Mouse (Mus musculus) liver, postnatal 0 days (tissue): ENCODE data around the gene Amn. TPM values are rescaled to one million over a fixed set of nuclear protein-coding genes. Genes with fewer than 3 reads are reported as not detected.
A peak's percentile ranks its signal among the peaks of the same experiment; 100 is the strongest.

ENCODE experiments used
- ATAC-seq: fragments of 200-750 bp; cut with Nextera tagmentation; 2 replicates; pipeline ENCODE4 v1.8.0; 2017; ENCODE audit warnings: mild to moderate bottlenecking, moderate library complexity
- DNase-seq: peaks from one replicate; pipeline ENCODE4 v3.0.0-alpha.2; 2016
- H3K27ac ChIP-seq: fragments of 300-500 bp; sonication (generic); 2 replicates; pipeline ENCODE4 v1.5.1; 2014; ENCODE audit warnings: antibody characterized with exemption, moderate library complexity, mild to moderate bottlenecking, low read depth
- H3K27me3 ChIP-seq: fragments of 300-500 bp; sonication (generic); 2 replicates; pipeline ENCODE4 v1.6.1; 2014; ENCODE audit warnings: low read length, control low read depth, mixed read lengths; ENCODE audit not compliant: insufficient read depth
- H3K36me3 ChIP-seq: fragments of 300-500 bp; sonication (generic); replicated peaks from 2 replicates; pipeline ENCODE4 v1.6.1; 2014; ENCODE audit warnings: mild to moderate bottlenecking, control low read depth, low read length, moderate library complexity, mixed read lengths; ENCODE audit not compliant: insufficient read depth
- H3K4me1 ChIP-seq: fragments of 300-500 bp; sonication (generic); 2 replicates; pipeline ENCODE4 v1.6.1; 2014; ENCODE audit warnings: antibody characterized with exemption, mild to moderate bottlenecking, control low read depth; ENCODE audit not compliant: insufficient read depth
- H3K4me2 ChIP-seq: fragments of 300-500 bp; sonication (generic); 2 replicates; pipeline ENCODE4 v1.6.1; 2014; ENCODE audit warnings: low read depth, mild to moderate bottlenecking, low read length, moderate library complexity, mixed read lengths
- H3K4me3 ChIP-seq: fragments of 300-500 bp; sonication (generic); 2 replicates; pipeline ENCODE4 v1.5.1; 2014; ENCODE audit warnings: low read depth, low read length
- H3K9ac ChIP-seq: fragments of 300-500 bp; sonication (generic); replicated peaks from 2 replicates; pipeline ENCODE4 v1.6.1; 2014; ENCODE audit warnings: mild to moderate bottlenecking, moderate library complexity
- H3K9me3 ChIP-seq: fragments of 300-500 bp; sonication (generic); 2 replicates; pipeline ENCODE4 v1.6.1; 2016; ENCODE audit warnings: mild to moderate bottlenecking, control low read depth, low read length, mixed read lengths
- CTCF ChIP-seq: sonication (generic); IDR thresholded peaks from 2 replicates; pipeline ENCODE4 v1.5.1; 2016; ENCODE audit warnings: antibody characterized with exemption, low read depth
- EP300 ChIP-seq: IDR thresholded peaks from 2 replicates; pipeline ENCODE4 v1.6.1; 2016; ENCODE audit warnings: antibody characterized with exemption, low read depth, mild to moderate bottlenecking
- WGBS: fragments of 180-500 bp; shearing (Covaris S2); extraction: QIAGEN DNeasy Blood & Tissue Kit; methylation state at CpG from one replicate; pipeline ENCODE4 v1.1.7; 2014; ENCODE audit not compliant: insufficient replicate concordance; 5-methylcytosine and 5-hydroxymethylcytosine counted together
- polyA plus RNA-seq: library from polyadenylated mRNA; unstranded; fragments of >200 nt; fragmentation: Nextera tagmentation; extraction: Ambion mirVana; gene quantifications from 2 replicates; pipeline ENCODE4 v1.2.1, GENCODE M21; 2015

Gene Amn
- polyA plus RNA-seq, 1 experiment from 2014 or later: 0.61 TPM

GRCm38 (mm10) chr12:111271406-111271805 is 511 bp downstream of the Amn start:
- Histone ChIP-seq H3K4me3 (no peak overlapping the region), H3K27ac (no peak overlapping the region), H3K9me3 (no peaks in the 10 kb centered on the region), H3K27me3 (peaks cover 65% of the 10 kb centered on the region), H3K4me1 (peaks cover 32% of the 10 kb centered on the region), H3K9ac (no peak overlapping the region), H3K36me3 (no peaks in the 10 kb centered on the region), H3K4me2 (peak overlapping the region; percentile 13; the same call in 1 of the 2 replicates)
- TF ChIP-seq CTCF (no peak), EP300 (no peak)
- ATAC-seq (no peak), DNase-seq (no peak)
- 11% methylated on average over 27 of the region's 28 CpGs for WGBS

- TF ChIP-seq CTCF: no peak
- TF ChIP-seq EP300: no peak
- Histone ChIP-seq H3K9me3 (no peaks in the 10 kb centered on the region), H3K4me1 (peaks cover 32% of the 10 kb centered on the region), H3K4me2 (peak overlapping the region; percentile 13; the same call in 1 of the 2 replicates), H3K27me3 (peaks cover 71% of the 10 kb centered on the region), H3K9ac (no peak overlapping the region), H3K4me3 (no peak overlapping the region), H3K36me3 (no peaks in the 10 kb centered on the region), H3K27ac (no peak overlapping the region)
- WGBS: 12% methylated on average over 8 of the region's 8 CpGs
- ATAC-seq (no peak), DNase-seq (no peak)
Observed at GRCm38 (mm10) chr12:111271966-111272365, 1.1 kb downstream of the Amn start.

- WGBS: 20% methylated on average over 12 of the region's 12 CpGs
- no peak overlapping the region for H3K4me2 ChIP-seq
Observed at GRCm38 (mm10) chr12:111272420-111272819, 1.5 kb downstream of the Amn start.

GRCm38 (mm10) chr12:111274006-111274405 is 3.1 kb downstream of the Amn start:
- no peak for DNase-seq
- H3K36me3 ChIP-seq: no peaks in the 10 kb centered on the region
- H3K27me3 ChIP-seq: peaks cover 74% of the 10 kb centered on the region
- TF ChIP-seq CTCF (no peak), EP300 (no peak)
- H3K4me1 ChIP-seq: peaks cover 21% of the 10 kb centered on the region
- H3K9me3 ChIP-seq: peaks cover 3% of the 10 kb centered on the region
- no peak overlapping the region for H3K9ac ChIP-seq
- peak overlapping the region; percentile 33; the same call in 1 of the 2 replicates for H3K4me3 ChIP-seq
- 7% methylated on average over 28 of the region's 28 CpGs for WGBS
- peak overlapping the region; percentile 61; the same call in 1 of the 2 replicates for H3K4me2 ChIP-seq
- ATAC-seq: no peak
- H3K27ac ChIP-seq: no peak overlapping the region

More at GRCm38 (mm10) chr12:111272420-111272819, 1.5 kb downstream of the Amn start:
- H3K4me3 ChIP-seq: no peak overlapping the region
- DNase-seq (peak; percentile 86), ATAC-seq (no peak)
- TF ChIP-seq CTCF: peak; percentile 94
- TF ChIP-seq EP300: no peak
- no peak overlapping the region for H3K27ac ChIP-seq
- no peaks in the 10 kb centered on the region for H3K9me3 ChIP-seq
- H3K4me1 ChIP-seq: peaks cover 31% of the 10 kb centered on the region
- no peak overlapping the region for H3K9ac ChIP-seq
- peaks cover 73% of the 10 kb centered on the region for H3K27me3 ChIP-seq
- no peaks in the 10 kb centered on the region for H3K36me3 ChIP-seq

- Histone ChIP-seq H3K27ac (no peak overlapping the region), H3K27me3 (peaks cover 75% of the 10 kb centered on the region), H3K9ac (no peak overlapping the region), H3K4me2 (peak overlapping the region; percentile 61), H3K4me1 (peaks cover 21% of the 10 kb centered on the region), H3K9me3 (peaks cover 5% of the 10 kb centered on the region), H3K36me3 (no peaks in the 10 kb centered on the region), H3K4me3 (peak overlapping the region; percentile 33)
- no peak for ATAC-seq
- no peak for DNase-seq
- WGBS: 3% methylated on average over 67 of the region's 80 CpGs
- TF ChIP-seq CTCF (no peak), EP300 (no peak)
Observed at GRCm38 (mm10) chr12:111274447-111275149, 3.7 kb downstream of the Amn start.

GRCm38 (mm10) chr12:111275150-111275841 is 4.4 kb downstream of the Amn start:
- ATAC-seq: peak; percentile 28; the same call in 1 of the 2 replicates

More at GRCm38 (mm10) chr12:111275150-111275841, 4.4 kb downstream of the Amn start:
- Histone ChIP-seq H3K4me1 (peaks cover 21% of the 10 kb centered on the region), H3K27ac (no peak overlapping the region), H3K4me2 (peak overlapping the region; percentile 61), H3K27me3 (peaks cover 73% of the 10 kb centered on the region), H3K4me3 (peak overlapping the region; percentile 33), H3K9me3 (peaks cover 5% of the 10 kb centered on the region), H3K9ac (no peak overlapping the region), H3K36me3 (no peaks in the 10 kb centered on the region)
- TF ChIP-seq CTCF: no peak
- no peak for DNase-seq
- 1% methylated on average over 37 of the region's 58 CpGs for WGBS
